Mouse (Mus musculus) kidney, adult 2 months (tissue): ENCODE measurements at regions not wholly inside any gene's neighbourhood (a gene's known extent, or its start where the extent isn't known, plus 50 kb on each side); places are given as distances from the start of the nearest gene placed in this dataset.

Source experiments
- DNase-seq: peaks from one replicate; pipeline ENCODE4 v3.0.0; 2021
- H3K27ac ChIP-seq: fragments of 200-500 bp; 2 replicates; pipeline ENCODE4 v1.5.1; 2012; ENCODE audit warnings: low read depth, low read length, control low read depth, inconsistent platforms; ENCODE audit not compliant: insufficient read depth
- H3K27me3 ChIP-seq: fragments of 200-500 bp; replicated peaks from 2 replicates; pipeline ENCODE4 v1.6.1; 2012; ENCODE audit warnings: mild to moderate bottlenecking, moderate library complexity, low read length, inconsistent platforms; ENCODE audit not compliant: control insufficient read depth, insufficient read depth
- H3K36me3 ChIP-seq: fragments of 200-500 bp; 2 replicates; pipeline ENCODE4 v1.6.1; 2012; ENCODE audit warnings: mild to moderate bottlenecking, moderate library complexity, low read length, inconsistent platforms; ENCODE audit not compliant: control insufficient read depth, insufficient read depth
- H3K4me1 ChIP-seq: fragments of 200-500 bp; 2 replicates; pipeline ENCODE4 v1.6.1; 2011; ENCODE audit warnings: low read length; ENCODE audit not compliant: control insufficient read depth, insufficient read depth
- H3K4me3 ChIP-seq: fragments of 200-500 bp; 2 replicates; pipeline ENCODE4 v1.5.1; 2011; ENCODE audit warnings: mild to moderate bottlenecking, low read depth, low read length, control low read depth; ENCODE audit not compliant: insufficient read depth
- CTCF ChIP-seq: fragments of 200-500 bp; conservative IDR thresholded peaks from 2 replicates; pipeline ENCODE4 v1.5.1; 2011; ENCODE audit warnings: low read depth, mild to moderate bottlenecking, control low read depth, low read length, moderate library complexity, mixed read lengths; ENCODE audit not compliant: insufficient read depth, insufficient read length
- POLR2A ChIP-seq: fragments of 200-500 bp; IDR thresholded peaks from one replicate; pipeline ENCODE4 v1.6.1; 2011; ENCODE audit warnings: low read depth, low read length, control low read depth
- WGBS: fragments of 180-500 bp; shearing (Covaris S2); methylation state at CpG from one replicate; pipeline ENCODE4 v1.1.7; 2018; 5-methylcytosine and 5-hydroxymethylcytosine counted together

DNA sequence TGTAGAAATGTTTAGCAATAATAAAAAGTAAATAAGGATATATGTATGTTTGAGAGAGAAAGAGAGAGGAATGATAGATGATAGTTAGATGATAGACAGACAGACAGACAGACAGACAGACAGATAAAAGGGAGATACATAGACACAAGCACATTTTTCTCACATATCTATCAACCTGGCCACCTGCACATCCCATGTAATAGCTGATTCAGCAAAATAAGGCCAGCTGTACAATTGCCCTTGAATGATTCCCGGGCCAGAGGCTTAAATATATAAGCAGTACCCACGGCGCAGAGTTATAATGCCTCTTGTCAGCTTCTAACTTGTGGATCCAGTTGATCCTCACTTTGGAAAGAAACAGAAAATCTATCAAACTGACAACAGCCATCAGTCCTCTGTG lies 178.5 kb downstream of the Tmem114 start:
- Histone ChIP-seq H3K36me3 (no peaks in the 10 kb centered on the region), H3K27me3 (no peaks in the 10 kb centered on the region; the same call in 1 of the 2 replicates), H3K4me3 (no peak overlapping the region), H3K27ac (no peak overlapping the region), H3K4me1 (no peaks in the 10 kb centered on the region)
- 89% methylated on average over 3 of the region's 3 CpGs for WGBS
- TF ChIP-seq CTCF (no peak), POLR2A (no peak)
- no peak for DNase-seq

DNA sequence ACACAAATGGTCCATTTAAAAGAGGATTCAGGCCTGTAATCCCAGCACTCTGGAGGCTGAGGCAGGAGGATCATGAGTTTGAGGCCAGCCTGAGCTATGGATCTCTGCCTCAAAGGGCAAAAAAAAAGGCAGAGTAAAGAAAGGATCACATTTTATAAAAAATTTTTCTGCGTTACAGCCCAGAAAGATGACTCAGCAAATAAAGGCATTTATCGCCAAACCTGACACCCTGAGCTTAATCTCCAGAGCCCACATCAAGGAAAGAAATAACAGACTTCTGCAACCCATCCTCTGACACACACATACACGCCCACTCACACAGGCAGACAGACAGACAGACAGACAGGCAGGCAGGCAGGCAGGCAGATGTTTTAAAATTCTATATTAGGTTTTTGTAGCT lies 179.3 kb downstream of the Tmem114 start:
- H3K36me3 ChIP-seq, result no peaks in the 10 kb centered on the region
- no peak for TF ChIP-seq POLR2A
- no peak for TF ChIP-seq CTCF
- DNase-seq, result no peak
- no peaks in the 10 kb centered on the region; the same call in 1 of the 2 replicates for H3K27me3 ChIP-seq
- H3K4me3 ChIP-seq, result no peak overlapping the region
- no peaks in the 10 kb centered on the region for H3K4me1 ChIP-seq
- WGBS, result 79% methylated on average over 3 of the region's 3 CpGs
- no peak overlapping the region for H3K27ac ChIP-seq

DNA sequence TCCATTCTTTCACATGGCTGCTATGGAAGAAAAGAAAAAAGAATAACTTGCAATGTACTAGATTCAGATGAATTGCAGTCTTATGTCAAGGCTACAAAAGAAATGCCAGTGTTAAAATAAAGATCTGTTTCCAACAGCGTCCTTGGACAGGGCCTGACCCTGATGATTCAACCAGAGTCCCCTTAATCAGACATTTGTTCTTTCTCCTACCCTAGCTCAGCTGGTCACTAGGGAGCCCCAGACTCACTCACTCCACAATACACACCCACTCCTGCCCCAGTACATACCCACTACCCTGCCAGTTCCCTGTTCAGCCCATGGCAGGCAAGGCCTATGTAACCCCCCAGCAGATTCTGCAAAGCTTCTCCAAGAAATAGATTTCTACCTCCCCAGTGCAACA lies 190.6 kb downstream of the Tmem114 start:
- Histone ChIP-seq H3K36me3 (no peaks in the 10 kb centered on the region), H3K4me3 (no peak overlapping the region), H3K27ac (no peak overlapping the region), H3K27me3 (no peaks in the 10 kb centered on the region), H3K4me1 (no peaks in the 10 kb centered on the region)
- no peak for DNase-seq
- 78% methylated on average over 1 of the region's 1 CpGs for WGBS
- TF ChIP-seq CTCF (no peak), POLR2A (no peak)

DNA sequence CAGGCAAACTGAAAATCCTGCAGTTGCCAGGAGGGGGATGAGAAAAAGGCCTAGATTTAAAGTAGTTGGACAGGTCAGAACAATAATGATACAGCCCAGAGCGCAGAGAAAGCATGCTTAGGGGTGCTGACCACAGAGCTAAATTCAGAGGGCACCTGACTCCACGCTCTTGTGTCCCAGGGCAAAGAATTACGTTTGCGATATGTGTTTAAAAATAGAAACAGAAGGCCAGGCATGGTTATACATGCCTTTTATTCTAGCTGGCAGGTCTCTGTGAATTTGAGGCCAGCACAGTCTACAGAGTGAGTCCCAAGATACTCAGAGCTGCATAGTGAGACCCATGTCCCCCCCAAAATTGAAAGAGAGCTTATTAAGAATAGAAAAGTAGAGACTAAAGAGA lies 192.9 kb downstream of the Tmem114 start:
- DNase-seq, result no peak

DNA sequence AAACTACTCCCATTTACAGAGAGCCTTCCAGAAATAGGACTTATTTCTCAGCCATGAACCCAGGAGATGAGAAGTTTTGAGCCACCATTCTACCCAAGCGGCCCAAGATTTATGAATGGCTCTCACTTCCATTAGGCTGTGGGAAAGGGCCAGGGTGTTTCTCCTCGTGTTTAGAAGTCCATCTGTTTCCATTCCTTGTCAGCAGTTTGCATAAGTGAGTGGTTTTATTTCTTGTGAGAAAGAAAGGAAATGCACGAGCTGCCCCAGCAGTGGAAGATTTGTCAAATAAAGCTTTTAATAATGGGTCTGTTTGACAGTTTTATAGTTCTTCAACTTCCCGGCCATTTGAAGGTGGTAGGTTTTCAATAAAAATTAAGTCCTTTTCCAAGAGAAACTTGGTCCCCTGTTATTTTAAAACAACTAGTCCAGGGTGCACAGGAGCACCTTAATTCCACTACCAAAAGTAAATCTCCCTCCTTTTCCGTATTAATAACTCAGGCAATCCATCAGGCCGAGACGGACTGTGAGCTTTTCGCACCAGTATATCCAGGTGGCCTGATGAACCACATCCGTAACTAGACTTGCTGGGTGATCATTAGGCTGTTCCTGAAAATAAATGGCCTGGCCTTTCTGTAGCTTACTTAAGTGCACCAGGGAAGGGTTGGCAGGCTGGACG lies 201.2 kb downstream of the Tmem114 start:
- no peaks in the 10 kb centered on the region for H3K27me3 ChIP-seq
- no peak for DNase-seq
- TF ChIP-seq CTCF (no peak), POLR2A (no peak)
- no peak overlapping the region for H3K27ac ChIP-seq
- no peak overlapping the region for H3K4me3 ChIP-seq
- 25% methylated on average over 10 of the region's 10 CpGs for WGBS
- H3K36me3 ChIP-seq, result no peaks in the 10 kb centered on the region
- no peaks in the 10 kb centered on the region for H3K4me1 ChIP-seq

More for the DNA sequence above, 192.9 kb downstream of the Tmem114 start:
- no peaks in the 10 kb centered on the region for H3K36me3 ChIP-seq
- H3K4me3 ChIP-seq, result no peak overlapping the region
- H3K27me3 ChIP-seq, result no peaks in the 10 kb centered on the region
- no peak for TF ChIP-seq POLR2A
- TF ChIP-seq CTCF, result no peak
- 70% methylated on average over 4 of the region's 4 CpGs for WGBS
- H3K27ac ChIP-seq, result no peak overlapping the region
- H3K4me1 ChIP-seq, result no peaks in the 10 kb centered on the region

DNA sequence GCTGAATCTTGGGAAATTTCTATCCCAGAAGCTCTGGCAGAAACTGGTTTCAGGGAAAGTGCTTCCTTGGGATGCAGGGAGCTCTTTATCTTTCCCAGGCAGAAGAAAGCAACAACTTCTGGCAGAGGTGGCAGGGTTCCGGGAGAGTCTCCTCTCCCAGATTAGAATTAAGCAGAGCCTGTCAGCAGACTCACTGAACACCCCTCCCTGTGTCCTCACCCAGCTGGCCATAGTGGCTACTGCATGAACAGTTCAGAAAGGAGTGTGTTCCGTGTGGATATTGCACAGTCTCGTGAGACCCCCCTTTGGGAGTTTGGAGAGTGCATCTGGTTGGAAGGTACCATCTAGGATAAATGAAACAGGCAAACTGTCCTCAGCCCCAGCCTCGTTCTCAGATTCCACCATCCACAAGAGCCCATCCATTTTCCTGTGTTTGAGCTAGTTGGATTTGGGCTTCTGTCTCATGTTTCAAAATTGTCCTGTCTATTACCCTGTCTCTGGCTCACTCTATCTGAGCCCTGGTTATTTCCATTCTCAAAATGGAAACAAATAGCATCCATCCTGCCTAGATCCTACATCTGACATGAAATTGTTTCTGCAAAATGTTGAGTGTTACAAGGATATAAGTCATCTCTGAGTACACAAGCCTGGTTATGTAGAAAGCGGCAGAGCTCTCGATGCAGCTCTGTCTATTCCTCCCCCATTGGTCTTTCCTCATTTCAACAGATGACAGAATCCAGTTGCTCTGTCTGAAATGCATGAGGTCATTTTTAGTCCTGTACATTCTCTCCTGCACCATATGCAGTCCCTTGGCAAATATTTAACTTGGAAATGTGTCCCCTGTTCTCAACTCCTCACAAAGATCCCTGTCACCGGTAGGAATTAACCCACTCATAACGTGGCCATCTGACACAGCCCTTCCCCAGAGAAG lies 216.4 kb downstream of the Tmem114 start:
- Histone ChIP-seq H3K27me3 (no peaks in the 10 kb centered on the region; the same call in 1 of the 2 replicates), H3K27ac (no peak overlapping the region), H3K4me3 (no peak overlapping the region), H3K36me3 (no peaks in the 10 kb centered on the region), H3K4me1 (no peaks in the 10 kb centered on the region)
- 58% methylated on average over 8 of the region's 8 CpGs for WGBS
- TF ChIP-seq POLR2A (no peak), CTCF (no peak)
- no peak for DNase-seq

DNA sequence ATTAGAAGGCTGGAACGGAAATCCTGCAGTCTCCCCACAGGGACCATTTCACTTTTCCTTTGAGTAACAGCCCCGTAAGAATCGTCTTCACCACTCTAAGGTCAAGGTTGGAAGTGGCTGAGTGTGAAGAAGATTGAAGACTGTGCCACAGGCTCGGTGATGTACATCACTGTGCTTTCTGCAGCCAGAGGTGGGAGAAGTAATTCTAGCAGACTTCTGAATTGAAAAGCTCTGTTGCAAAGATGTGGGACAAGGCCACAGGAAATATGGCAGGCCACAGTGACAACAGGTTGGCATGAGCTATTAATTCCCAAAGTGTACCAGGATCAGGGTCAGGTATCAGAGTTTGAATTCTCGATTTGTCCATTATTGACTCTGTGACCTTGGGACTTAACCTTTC lies 219.9 kb downstream of the Tmem114 start:
- Histone ChIP-seq H3K27ac (no peak overlapping the region), H3K4me3 (no peak overlapping the region), H3K27me3 (no peaks in the 10 kb centered on the region; the same call in 1 of the 2 replicates), H3K36me3 (no peaks in the 10 kb centered on the region), H3K4me1 (no peaks in the 10 kb centered on the region)
- WGBS, result 33% methylated on average over 5 of the region's 5 CpGs
- DNase-seq, result no peak
- TF ChIP-seq POLR2A (no peak), CTCF (no peak)
